Mouse (Mus musculus) gonadal fat pad, adult 2 months (tissue): ENCODE results near the gene Fetub. TPM values are rescaled to one million over a fixed set of nuclear protein-coding genes. Genes with fewer than 3 reads are reported as not detected.

Source experiments
- DNase-seq: peaks from one replicate; pipeline ENCODE4 v3.0.0-alpha.2; 2012; ENCODE audit warnings: low read depth
- polyA plus RNA-seq: library from polyadenylated mRNA; depleted of rRNA; stranded (reverse); fragments of >200 nt; gene quantifications from 2 replicates; pipeline ENCODE4 v1.2.3, GENCODE M21; 2012; rRNA removed

Gene Fetub
- polyA plus RNA-seq, 1 experiment, result 13.7 TPM

DNA sequence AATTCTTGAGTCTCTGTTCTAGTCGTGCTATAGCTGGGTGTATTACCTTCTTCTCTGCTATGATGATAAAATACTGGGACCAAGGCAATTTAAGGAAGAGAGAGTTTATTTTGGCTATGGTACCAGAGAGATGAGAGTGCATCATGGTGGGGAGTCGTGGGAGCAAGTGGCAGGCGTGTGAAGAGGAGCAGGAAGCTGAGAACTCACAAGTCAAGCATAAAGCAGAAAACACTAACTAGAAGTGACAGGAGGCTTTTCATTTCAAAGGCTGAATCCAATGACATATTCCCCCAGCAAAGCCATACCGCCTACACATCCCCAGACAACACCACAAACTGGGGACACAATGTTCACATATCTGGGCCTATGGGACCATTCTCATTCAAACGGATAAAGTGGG lies 44.1 kb downstream of the Fetub start:
- no peak for DNase-seq

DNA sequence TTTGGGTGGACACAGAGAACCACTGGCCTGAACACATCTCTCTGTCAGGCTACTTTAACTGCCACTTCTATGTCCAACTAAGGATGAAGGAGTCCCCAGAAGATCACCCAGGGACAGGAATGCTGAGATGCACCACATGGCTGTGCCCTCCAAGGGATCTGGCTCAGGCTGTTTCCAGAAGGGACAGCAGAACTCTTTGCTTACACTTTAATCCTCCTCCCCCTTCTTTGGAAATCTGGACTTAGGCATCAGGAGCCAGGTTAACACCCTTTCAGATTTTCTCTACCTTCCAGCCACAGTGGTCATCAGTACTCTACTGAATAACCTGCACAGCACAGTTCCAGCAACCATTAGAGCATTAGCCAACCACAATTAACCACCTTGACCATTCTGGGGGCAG lies 45.2 kb downstream of the Fetub start:
- DNase-seq, result no peak

DNA sequence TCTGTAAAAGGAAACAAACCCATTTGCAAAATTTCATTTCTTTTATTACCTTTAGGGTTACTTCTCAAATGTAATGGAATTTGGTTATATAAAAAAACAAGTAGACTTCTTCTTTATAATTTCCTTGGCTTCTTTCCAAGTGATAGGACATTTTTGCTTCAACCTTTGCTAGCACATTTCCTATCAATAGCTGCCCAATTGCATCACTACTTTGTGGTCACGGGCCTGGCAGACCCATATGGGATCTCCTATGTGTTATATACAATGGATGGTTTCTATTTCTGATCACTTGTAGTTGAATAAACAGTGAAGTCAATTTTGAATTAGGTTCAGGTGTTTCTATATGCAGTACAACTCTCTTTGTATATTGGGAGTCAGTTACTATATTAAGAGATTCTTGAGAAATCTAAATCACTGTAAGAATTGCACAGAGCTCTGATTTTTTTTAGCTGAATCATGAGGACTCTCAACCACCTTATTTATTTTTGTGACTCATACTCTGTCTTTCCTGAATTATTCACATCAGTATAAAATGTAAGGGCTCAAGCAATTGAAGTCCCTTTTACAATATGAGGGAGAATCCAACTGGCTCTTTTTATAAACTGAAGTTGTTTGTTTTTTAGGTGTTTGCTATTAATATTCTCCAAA lies 49.4 kb downstream of the Fetub start:
- DNase-seq, result no peak

Other genes with a start within 250 kb of the Fetub start
- not detected in 2 replicates for gene Crygs, start 106.8 kb upstream of the Fetub start, polyA plus RNA-seq
- 18.1 and 19.8 TPM in 2 replicates for gene Tbccd1, start 60.7 kb upstream of the Fetub start, polyA plus RNA-seq
- 21.0 and 35.3 TPM in 2 replicates for gene Dnajb11, start 60.5 kb upstream of the Fetub start, polyA plus RNA-seq
- 1.6 and 11.2 TPM in 2 replicates for gene Ahsg, start 27.1 kb upstream of the Fetub start, polyA plus RNA-seq
- gene Hrg, start 32.7 kb downstream of the Fetub start, polyA plus RNA-seq, result 0.57 TPM in 1 of 2 replicates, not detected in the other
- 0.85 and 1.1 TPM in 2 replicates for gene Kng2, start 111.1 kb downstream of the Fetub start, polyA plus RNA-seq
- gene Kng1, start 139.5 kb downstream of the Fetub start, polyA plus RNA-seq, result 0.04 and 0.91 TPM in 2 replicates
- gene Eif4a2, start 189.1 kb downstream of the Fetub start, polyA plus RNA-seq, result 149 and 173 TPM in 2 replicates
- 0.36 and 1.2 TPM in 2 replicates for gene Rfc4, start 209.4 kb downstream of the Fetub start, polyA plus RNA-seq
- gene Adipoq, start 228.2 kb downstream of the Fetub start, polyA plus RNA-seq, result 935 and 1,691 TPM in 2 replicates